Mouse (Mus musculus) layer of hippocampus, adult 11-12 months (tissue): ENCODE results near the gene Rp9.

Experiments
- DNase-seq: peaks from one replicate; pipeline ENCODE4 v3.0.0; 2022; ENCODE audit warnings: low spot score

Rp9 gene

GRCm38 (mm10) chr9:22366221-22366620 is 103.3 kb downstream of the Rp9 start:
- no peak for DNase-seq
